Mouse (Mus musculus) erythroblast, embryonic 14.5 days (primary cell): ENCODE measurements around the gene Kcnh6.

ENCODE experiments used
- GATA1 ChIP-seq: IDR thresholded peaks from 2 replicates; pipeline ENCODE4 v1.6.1; 2012; ENCODE audit warnings: low read length, inconsistent platforms, mixed read lengths
- TAL1 ChIP-seq: IDR thresholded peaks from 3 replicates; pipeline ENCODE4 v1.6.1; 2012; ENCODE audit warnings: low read length, inconsistent platforms, mixed read lengths

- TF ChIP-seq GATA1 (no peak), TAL1 (no peak)
Measured at GRCm38 (mm10) chr11:105958566-105958965, 49.4 kb upstream of the Kcnh6 start.
